Mouse (Mus musculus) cerebellum, postnatal 14 days (tissue): ENCODE results near the gene Filip1l.

Experiments used
- DNase-seq, 2 experiments: peaks; one replicate each; pipeline ENCODE4 v3.0.0; 2021; ENCODE audit warnings: mixed read lengths in 2 of 2

The Filip1l gene

GRCm38 (mm10) chr16:57573831-57574230 is 220.9 kb downstream of the Filip1l start:
- no peak for DNase-seq

GRCm38 (mm10) chr16:57575764-57576388 is 223.0 kb downstream of the Filip1l start:
- no peak for DNase-seq

GRCm38 (mm10) chr16:57577519-57577918 is 224.6 kb downstream of the Filip1l start:
- no peak for DNase-seq

GRCm38 (mm10) chr16:57580041-57580440 is 227.1 kb downstream of the Filip1l start:
- DNase-seq = no peak

GRCm38 (mm10) chr16:57582008-57582407 is 229.1 kb downstream of the Filip1l start:
- DNase-seq = no peak

- no peak for DNase-seq
Measured at GRCm38 (mm10) chr16:57585201-57585600, 232.3 kb downstream of the Filip1l start.

- DNase-seq = peak; percentile 33 to 57
Measured at GRCm38 (mm10) chr16:57593422-57594157, 240.7 kb downstream of the Filip1l start.

- DNase-seq = no peak
Measured at GRCm38 (mm10) chr16:57597295-57597957, 244.5 kb downstream of the Filip1l start.

GRCm38 (mm10) chr16:57601031-57601430 is 248.1 kb downstream of the Filip1l start:
- no peak for DNase-seq

GRCm38 (mm10) chr16:57606444-57607227 is 253.7 kb downstream of the Filip1l start, which contains the start of gene Cmss1:
Gene Cmss1 (minus strand): TSS chr16:57606864.
- DNase-seq = peak; percentile 86 to 88

- peak; percentile 61 to 62 for DNase-seq
Measured at GRCm38 (mm10) chr16:57611768-57612167, 258.9 kb downstream of the Filip1l start.
